Mouse (Mus musculus): ENCODE data around the gene Nup188.

GRCm38 (mm10) chr2:30244595-30245178 lies 41.5 kb upstream of the Nup188 start:
- TF ChIP-seq EP300 (optimal IDR thresholded peaks at IDR 0.05) (no peak), CTCF (IDR thresholded peaks at IDR 0.05; ENCODE audit: low read depth) (no peak)

Data from stomach, postnatal 0 days (tissue).